Mouse (Mus musculus) kidney, postnatal 0 days (tissue): Measurements from ENCODE around the gene Mybpc3. TPM values are rescaled to one million over a fixed set of nuclear protein-coding genes. Genes with fewer than 3 reads are reported as not detected.

Experiments used
- ATAC-seq: fragments of 200-750 bp; cut with Nextera tagmentation; replicated peaks from 2 replicates; pipeline ENCODE4 v1.8.0; 2017; ENCODE audit warnings: low read depth, moderate number of reproducible peaks, moderate TSS enrichment, moderate library complexity; ENCODE audit not compliant: low FRiP score
- DNase-seq: peaks from one replicate; pipeline ENCODE4 v3.0.0-alpha.2; 2016; ENCODE audit warnings: low spot score
- H3K27ac ChIP-seq: fragments of 300-500 bp; sonication (generic); 2 replicates; pipeline ENCODE4 v1.5.1; 2014; ENCODE audit warnings: mild to moderate bottlenecking
- H3K27me3 ChIP-seq: fragments of 300-500 bp; sonication (generic); 2 replicates; pipeline ENCODE4 v1.6.1; 2014; ENCODE audit warnings: low read length, mixed read lengths; ENCODE audit not compliant: insufficient read depth
- H3K36me3 ChIP-seq: fragments of 300-500 bp; sonication (generic); 2 replicates; pipeline ENCODE4 v1.6.1; 2014; ENCODE audit warnings: low read length, mixed read lengths; ENCODE audit not compliant: insufficient read depth
- H3K4me1 ChIP-seq: fragments of 300-500 bp; sonication (generic); replicated peaks from 2 replicates; pipeline ENCODE4 v1.6.1; 2014; ENCODE audit warnings: antibody characterized with exemption, low read length, mixed read lengths; ENCODE audit not compliant: insufficient read depth
- H3K4me2 ChIP-seq: fragments of 300-500 bp; sonication (generic); 2 replicates; pipeline ENCODE4 v1.6.1; 2014; ENCODE audit warnings: mild to moderate bottlenecking, low read length, moderate library complexity, mixed read lengths
- H3K4me3 ChIP-seq: fragments of 300-500 bp; sonication (generic); replicated peaks from 2 replicates; pipeline ENCODE4 v1.5.1; 2014; ENCODE audit warnings: low read depth, low read length
- H3K9ac ChIP-seq: fragments of 300-500 bp; sonication (generic); 2 replicates; pipeline ENCODE4 v1.6.1; 2014; ENCODE audit warnings: low read depth, low read length
- H3K9me3 ChIP-seq: fragments of 300-500 bp; sonication (generic); replicated peaks from 2 replicates; pipeline ENCODE4 v1.6.1; 2016; ENCODE audit warnings: low read length, inconsistent platforms, mixed read lengths
- CTCF ChIP-seq: IDR thresholded peaks from 2 replicates; pipeline ENCODE4 v1.5.1; 2016; ENCODE audit warnings: antibody characterized with exemption, low read depth, mild to moderate bottlenecking, moderate library complexity
- WGBS: fragments of 180-500 bp; shearing (Covaris S2); extraction: QIAGEN DNeasy Blood & Tissue Kit; methylation state at CpG from one replicate; pipeline ENCODE4 v1.1.7; 2014; 5-methylcytosine and 5-hydroxymethylcytosine counted together
- polyA plus RNA-seq: library from polyadenylated mRNA; unstranded; fragments of >200 nt; fragmentation: Nextera tagmentation; extraction: Ambion mirVana; gene quantifications from 2 replicates; pipeline ENCODE4 v1.2.1, GENCODE M21; 2015

The Mybpc3 gene
- polyA plus RNA-seq, 1 experiment from 2014 or later: 0.13 TPM

DNA sequence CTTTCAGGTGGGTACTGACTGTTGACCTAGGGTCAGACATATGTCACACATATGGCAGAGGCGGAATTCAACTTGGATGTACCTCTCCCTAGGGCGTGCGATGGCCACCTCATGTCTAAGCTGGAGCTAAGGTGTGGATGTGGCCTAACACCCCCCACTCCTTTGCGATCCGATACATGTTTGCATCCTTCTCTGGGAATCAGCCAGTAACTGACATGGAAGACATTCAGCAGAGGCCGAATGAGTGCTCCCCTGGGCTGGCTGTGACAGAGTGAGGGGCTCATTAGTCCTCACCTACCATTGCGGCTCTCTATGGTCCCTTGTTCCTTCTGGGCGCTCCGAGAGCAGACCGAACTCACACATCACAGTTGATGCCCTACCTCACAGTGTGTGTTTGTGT, 46.9 kb upstream of the Mybpc3 start:
- Histone ChIP-seq H3K9ac (peak overlapping the region; percentile 62), H3K4me1 (peaks cover 18% of the 10 kb centered on the region), H3K4me2 (peak overlapping the region; percentile 82), H3K36me3 (no peaks in the 10 kb centered on the region), H3K27me3 (no peaks in the 10 kb centered on the region), H3K4me3 (peak overlapping the region; percentile 53; the same call in 1 of the 2 replicates), H3K27ac (peak overlapping the region; percentile 82), H3K9me3 (no peaks in the 10 kb centered on the region)
- WGBS: 86% methylated on average over 10 of the region's 10 CpGs
- no peak for DNase-seq
- no peak for TF ChIP-seq CTCF
- no peak for ATAC-seq

GRCm38 (mm10) chr2:91072092-91072491, 45.9 kb upstream of the Mybpc3 start:
- no peak for ATAC-seq
- no peak overlapping the region for H3K4me3 ChIP-seq
- H3K9ac ChIP-seq: no peak overlapping the region
- TF ChIP-seq CTCF: no peak
- no peak overlapping the region for H3K4me2 ChIP-seq
- DNase-seq: no peak
- 8% methylated on average over 1 of the region's 1 CpGs for WGBS
- no peak overlapping the region for H3K27ac ChIP-seq
- no peaks in the 10 kb centered on the region for H3K9me3 ChIP-seq
- peaks cover 18% of the 10 kb centered on the region for H3K4me1 ChIP-seq
- H3K27me3 ChIP-seq: no peaks in the 10 kb centered on the region
- H3K36me3 ChIP-seq: no peaks in the 10 kb centered on the region

DNA sequence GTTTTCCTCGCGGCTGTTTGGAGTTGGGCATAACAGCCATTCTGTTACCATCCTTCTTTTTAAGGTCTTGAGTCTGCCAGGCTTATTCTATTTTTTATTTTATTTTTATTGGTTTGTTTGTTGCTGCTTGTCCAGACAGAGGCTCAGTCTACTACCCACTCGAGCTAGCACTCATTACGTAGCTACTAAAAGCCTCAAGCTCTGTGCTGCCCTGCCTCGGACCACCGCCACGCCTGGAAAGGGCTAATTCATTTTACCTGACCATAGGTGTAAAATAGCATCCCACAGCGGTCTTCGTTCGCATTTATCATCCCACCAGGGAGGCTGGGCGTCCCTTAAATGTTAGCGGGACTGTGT, 40.0 kb upstream of the Mybpc3 start:
- ATAC-seq (no peak), DNase-seq (no peak)
- H3K9ac ChIP-seq: peak overlapping the region; percentile 75
- 0 out of 2 replicates have a peak, but pooled peaks cover 3% of the 10 kb centered on the region for H3K4me1 ChIP-seq
- no peak for TF ChIP-seq CTCF
- 17% methylated on average over 12 of the region's 12 CpGs for WGBS
- no peak overlapping the region; the same call in 1 of the 2 replicates for H3K27ac ChIP-seq
- H3K4me2 ChIP-seq: peak overlapping the region; percentile 96
- H3K27me3 ChIP-seq: no peaks in the 10 kb centered on the region
- peak overlapping the region; percentile 50 for H3K4me3 ChIP-seq
- H3K9me3 ChIP-seq: no peaks in the 10 kb centered on the region
- H3K36me3 ChIP-seq: no peaks in the 10 kb centered on the region

- H3K27ac ChIP-seq: peak overlapping the region; percentile 13; the same call in 1 of the 2 replicates
- WGBS: under 1% methylated on average over 33 of the region's 36 CpGs
- H3K9me3 ChIP-seq: no peaks in the 10 kb centered on the region
- peak overlapping the region; percentile 75 for H3K9ac ChIP-seq
- no peak for TF ChIP-seq CTCF
- DNase-seq (peak; percentile 49), ATAC-seq (peak; percentile 79)
- no peaks in the 10 kb centered on the region for H3K27me3 ChIP-seq
- H3K4me1 ChIP-seq: 0 out of 2 replicates have a peak, but pooled peaks cover 3% of the 10 kb centered on the region
- H3K4me3 ChIP-seq: peak overlapping the region; percentile 50
- peak overlapping the region; percentile 96 for H3K4me2 ChIP-seq
- no peaks in the 10 kb centered on the region for H3K36me3 ChIP-seq
Observed at GRCm38 (mm10) chr2:91078314-91079025, 39.5 kb upstream of the Mybpc3 start.

DNA sequence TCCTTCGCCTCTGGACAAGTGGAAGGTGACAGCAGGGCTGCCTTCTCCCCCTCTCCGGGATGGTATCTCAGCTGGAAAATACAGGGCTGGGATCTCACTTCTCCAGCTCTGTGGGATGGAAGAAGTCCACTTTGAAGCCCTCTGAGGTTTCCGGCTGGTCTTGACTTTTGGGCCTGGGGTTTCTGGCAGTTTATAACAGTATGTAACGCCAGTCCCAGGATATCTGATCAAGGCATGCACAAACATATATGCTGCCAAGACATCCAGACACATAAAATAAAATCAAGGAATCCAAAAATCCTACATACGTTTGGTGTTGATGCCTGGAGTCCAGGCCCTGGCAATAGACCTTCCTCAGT, 38.9 kb upstream of the Mybpc3 start:
- no peaks in the 10 kb centered on the region for H3K27me3 ChIP-seq
- 20% methylated on average over 5 of the region's 5 CpGs for WGBS
- 0 out of 2 replicates have a peak, but pooled peaks cover 3% of the 10 kb centered on the region for H3K4me1 ChIP-seq
- H3K9me3 ChIP-seq: no peaks in the 10 kb centered on the region
- no peak for TF ChIP-seq CTCF
- peak overlapping the region; percentile 96 for H3K4me2 ChIP-seq
- ATAC-seq (no peak; the same call in 1 of the 2 replicates), DNase-seq (peak; percentile 27)
- peak overlapping the region; percentile 75 for H3K9ac ChIP-seq
- H3K4me3 ChIP-seq: peak overlapping the region; percentile 50
- no peaks in the 10 kb centered on the region for H3K36me3 ChIP-seq
- peak overlapping the region; percentile 13; the same call in 1 of the 2 replicates for H3K27ac ChIP-seq

GRCm38 (mm10) chr2:91080784-91081513, 37.0 kb upstream of the Mybpc3 start:
- 72% methylated on average over 8 of the region's 8 CpGs for WGBS
- TF ChIP-seq CTCF: no peak
- no peak overlapping the region for H3K4me3 ChIP-seq

More at GRCm38 (mm10) chr2:91080784-91081513, 37.0 kb upstream of the Mybpc3 start:
- H3K36me3 ChIP-seq: no peaks in the 10 kb centered on the region
- no peak overlapping the region for H3K27ac ChIP-seq
- no peak overlapping the region for H3K4me2 ChIP-seq
- 0 out of 2 replicates have a peak, but pooled peaks cover 3% of the 10 kb centered on the region for H3K4me1 ChIP-seq
- ATAC-seq (no peak), DNase-seq (no peak)
- no peak overlapping the region for H3K9ac ChIP-seq
- no peaks in the 10 kb centered on the region for H3K27me3 ChIP-seq
- no peaks in the 10 kb centered on the region for H3K9me3 ChIP-seq
